Mouse (Mus musculus): Measurements from ENCODE around the gene Cdh12. TPM values are rescaled to one million over a fixed set of nuclear protein-coding genes. Genes with fewer than 3 reads are reported as not detected.

Gene Cdh12
- total and polyA plus RNA-seq, 3 experiments = 0.13 to 0.16 TPM; not detected in 1

GRCm38 (mm10) chr15:20582567-20583075 lies 133.6 kb downstream of the Cdh12 start:
- H3K27ac ChIP-seq (ENCODE audit: insufficient read depth, low read depth) = no peak overlapping the region
- TF ChIP-seq JUN (IDR thresholded peaks at IDR 0.05; ENCODE audit: insufficient read depth, low read depth, low read length) (no peak), RAD21 (IDR thresholded peaks at IDR 0.05; ENCODE audit: low read depth, low read length) (no peak), EP300 (IDR thresholded peaks at IDR 0.05; ENCODE audit: low read length) (no peak), ZMIZ1 (IDR thresholded peaks at IDR 0.05; ENCODE audit: low read depth, low read length) (no peak), TBP (conservative IDR thresholded peaks at IDR 0.05; ENCODE audit: low read depth, low read length) (no peak), SMC3 (IDR thresholded peaks at IDR 0.05; ENCODE audit: low read depth, low read length) (no peak), NELFE (IDR thresholded peaks at IDR 0.05; ENCODE audit: low read depth, low read length) (no peak), NRF1 (IDR thresholded peaks at IDR 0.05; ENCODE audit: low read depth, low read length) (no peak), KAT2A (IDR thresholded peaks at IDR 0.05; ENCODE audit: insufficient replicate concordance, low read length) (no peak), ETS1 (conservative IDR thresholded peaks at IDR 0.05; ENCODE audit: low read depth, low read length) (no peak), CHD1 (IDR thresholded peaks at IDR 0.05; ENCODE audit: low read depth, low read length) (no peak), ZC3H11A (IDR thresholded peaks at IDR 0.05; ENCODE audit: low read depth, low read length) (no peak), RCOR1 (conservative IDR thresholded peaks at IDR 0.05; ENCODE audit: low read depth, low read length) (no peak), POLR2A (IDR thresholded peaks at IDR 0.05; ENCODE audit: low read depth, low read length) (no peak), MAX (IDR thresholded peaks at IDR 0.05; ENCODE audit: low read length) (no peak), MAZ (IDR thresholded peaks at IDR 0.05; ENCODE audit: low read depth, low read length) (no peak), ELF1 (IDR thresholded peaks at IDR 0.05; ENCODE audit: low read depth, low read length) (no peak)

GRCm38 (mm10) chr15:20591599-20591998 lies 142.5 kb downstream of the Cdh12 start:
- dilution Hi-C loops (cut with MboI; ENCODE audit: extremely low pct_ligation_motif_present, extremely low pct_unique_long_range_greater_than_20kb, low sequenced_read_pairs) (no loop called here), in situ Hi-C loops (cut with MboI; ENCODE audit: low pct_ligation_motif_present, low pct_unique_long_range_greater_than_20kb, low sequenced_read_pairs) (no loop called here)
- Histone ChIP-seq H3K36me3 (replicated peaks in 1 of 2; ENCODE audit: control insufficient read depth in 1 of 2, insufficient read depth in 1 of 2, low read length in 1 of 2) (no peaks in the 10 kb centered on the region), H3K27ac (ENCODE audit: insufficient read depth, low read depth) (no peak overlapping the region), H3K4me2 (ENCODE audit: insufficient read depth, low read depth, poor library complexity, severe bottlenecking) (no peak overlapping the region), H3K79me2 (replicated peaks; ENCODE audit: control insufficient read depth, extremely low read depth, insufficient read depth, poor library complexity, severe bottlenecking) (no peaks in the 10 kb centered on the region), H3K27me3 (replicated peaks) (no peaks in the 10 kb centered on the region), H3K9ac (ENCODE audit: insufficient read depth, low read depth) (no peak overlapping the region), H3K9me3 (replicated peaks; ENCODE audit: low read length) (peaks cover 21% of the 10 kb centered on the region), H3K4me3 (replicated peaks in 1 of 3; ENCODE audit: low read depth in 2 of 3, low read length in 2 of 3, poor library complexity in 1 of 3) (no peak overlapping the region), H3K4me1 (ENCODE audit: control insufficient read depth in 1 of 2, insufficient read depth in 2 of 2) (no peaks in the 10 kb centered on the region)
- no peak for DNase-seq (ENCODE audit: extremely low read depth)
- no peak for TF ChIP-seq ETS1 (conservative IDR thresholded peaks at IDR 0.05; ENCODE audit: low read depth, low read length)
- TF ChIP-seq SMC3 (IDR thresholded peaks at IDR 0.05; ENCODE audit: low read depth, low read length) = no peak
- no peak for TF ChIP-seq E2F4 (IDR thresholded peaks at IDR 0.05; ENCODE audit: insufficient replicate concordance, low read depth, low read length)
- no peak for TF ChIP-seq NELFE (IDR thresholded peaks at IDR 0.05; ENCODE audit: low read depth, low read length)
- TF ChIP-seq RAD21 (IDR thresholded peaks at IDR 0.05; ENCODE audit: low read depth, low read length) = no peak
- TF ChIP-seq MAZ (IDR thresholded peaks at IDR 0.05; ENCODE audit: low read depth, low read length) = no peak
- TF ChIP-seq SIN3A (IDR thresholded peaks at IDR 0.05; ENCODE audit: low read length) = no peak
- no peak for TF ChIP-seq BHLHE40 (IDR thresholded peaks at IDR 0.05; ENCODE audit: low read depth, low read length)
- no peak for TF ChIP-seq MEF2A (IDR thresholded peaks at IDR 0.05; ENCODE audit: borderline replicate concordance, low read depth, low read length)
- TF ChIP-seq POLR2AphosphoS2 (IDR thresholded peaks at IDR 0.05; ENCODE audit: low read depth, low read length) = no peak
- no peak for TF ChIP-seq USF1 (IDR thresholded peaks at IDR 0.05; ENCODE audit: low read depth, low read length)
- no peak for TF ChIP-seq CHD2 (IDR thresholded peaks at IDR 0.05; ENCODE audit: low read length)
- TF ChIP-seq HCFC1 (IDR thresholded peaks at IDR 0.05; ENCODE audit: low read depth, low read length) = no peak
- no peak for TF ChIP-seq ZKSCAN1 (IDR thresholded peaks at IDR 0.05; ENCODE audit: borderline replicate concordance, low read depth, low read length)
- no peak for TF ChIP-seq MXI1 (IDR thresholded peaks at IDR 0.05; ENCODE audit: low read depth, low read length)
- no peak for TF ChIP-seq ZNF384 (IDR thresholded peaks at IDR 0.05; ENCODE audit: low read depth, low read length)

More at GRCm38 (mm10) chr15:20582567-20583075, 133.6 kb downstream of the Cdh12 start:
- no peaks in the 10 kb centered on the region for H3K27me3 ChIP-seq (replicated peaks)
- dilution Hi-C loops (cut with MboI; ENCODE audit: extremely low pct_ligation_motif_present, extremely low pct_unique_long_range_greater_than_20kb, low sequenced_read_pairs) (no loop called here), in situ Hi-C loops (cut with MboI; ENCODE audit: low pct_ligation_motif_present, low pct_unique_long_range_greater_than_20kb, low sequenced_read_pairs) (no loop called here)
- peaks cover 22% of the 10 kb centered on the region for H3K9me3 ChIP-seq (replicated peaks; ENCODE audit: low read length)
- no peak for DNase-seq (ENCODE audit: extremely low read depth)
- H3K4me3 ChIP-seq (replicated peaks in 1 of 3; ENCODE audit: low read depth in 2 of 3, low read length in 2 of 3, poor library complexity in 1 of 3) = no peak overlapping the region
- H3K79me2 ChIP-seq (replicated peaks; ENCODE audit: control insufficient read depth, extremely low read depth, insufficient read depth, poor library complexity, severe bottlenecking) = no peaks in the 10 kb centered on the region
- H3K9ac ChIP-seq (ENCODE audit: insufficient read depth, low read depth) = no peak overlapping the region
- no peaks in the 10 kb centered on the region for H3K36me3 ChIP-seq (replicated peaks in 1 of 2; ENCODE audit: control insufficient read depth in 1 of 2, insufficient read depth in 1 of 2, low read length in 1 of 2)
- no peaks in the 10 kb centered on the region for H3K4me1 ChIP-seq (ENCODE audit: control insufficient read depth in 1 of 2, insufficient read depth in 2 of 2)
- no peak overlapping the region for H3K4me2 ChIP-seq (ENCODE audit: insufficient read depth, low read depth, poor library complexity, severe bottlenecking)
